Mouse (Mus musculus) neural tube, embryonic 12.5 days (tissue): ENCODE results near the gene Cpt1a. TPM values are rescaled to one million over a fixed set of nuclear protein-coding genes. Genes with fewer than 3 reads are reported as not detected.
A peak's percentile ranks its signal among the peaks of the same experiment; 100 is the strongest.

Experiments
- ATAC-seq: fragments of 200-750 bp; cut with Nextera tagmentation; 2 replicates; pipeline ENCODE4 v1.8.0; 2017; ENCODE audit warnings: low read depth, mild to moderate bottlenecking, moderate TSS enrichment, moderate library complexity; ENCODE audit not compliant: low FRiP score
- H3K27ac ChIP-seq: fragments of 300-500 bp; sonication (generic); 2 replicates; pipeline ENCODE4 v1.5.1; 2016
- H3K27me3 ChIP-seq: fragments of 300-500 bp; sonication (generic); replicated peaks from 2 replicates; pipeline ENCODE4 v1.6.1; 2016; ENCODE audit warnings: mild to moderate bottlenecking
- H3K36me3 ChIP-seq: fragments of 300-500 bp; sonication (generic); 2 replicates; pipeline ENCODE4 v1.6.1; 2016; ENCODE audit warnings: mild to moderate bottlenecking
- H3K4me1 ChIP-seq: fragments of 300-500 bp; sonication (generic); 2 replicates; pipeline ENCODE4 v1.6.1; 2016
- H3K4me2 ChIP-seq: fragments of 300-500 bp; sonication (generic); replicated peaks from 2 replicates; pipeline ENCODE4 v1.6.1; 2016; ENCODE audit warnings: mild to moderate bottlenecking
- H3K4me3 ChIP-seq: fragments of 300-500 bp; sonication (generic); 2 replicates; pipeline ENCODE4 v1.5.1; 2016
- H3K9ac ChIP-seq: fragments of 300-500 bp; sonication (generic); 2 replicates; pipeline ENCODE4 v1.6.1; 2016; ENCODE audit warnings: mild to moderate bottlenecking
- H3K9me3 ChIP-seq: fragments of 300-500 bp; sonication (generic); 2 replicates; pipeline ENCODE4 v1.6.1; 2016; ENCODE audit warnings: mild to moderate bottlenecking
- WGBS: fragments of 180-500 bp; shearing (Covaris S2); methylation state at CpG from one replicate; pipeline ENCODE4 v1.1.7; 2016; 5-methylcytosine and 5-hydroxymethylcytosine counted together
- polyA plus RNA-seq: library from polyadenylated mRNA; unstranded; fragments of >200 nt; fragmentation: Nextera tagmentation; extraction: Ambion mirVana; gene quantifications from 2 replicates; pipeline ENCODE4 v1.2.1, GENCODE M21; 2016

Gene Cpt1a
- polyA plus RNA-seq, 1 experiment from 2014 or later = 10.6 TPM

- no peak overlapping the region for H3K27ac ChIP-seq
- ATAC-seq = no peak
- 63% methylated on average over 16 of the region's 16 CpGs for WGBS
These were observed 14.8 kb upstream of the Cpt1a start for GRCm38 (mm10) chr19:3307175-3307949.

GRCm38 (mm10) chr19:3319341-3319740 is 2.8 kb upstream of the Cpt1a start:
- Histone ChIP-seq H3K4me2 (no peak overlapping the region), H3K9me3 (no peaks in the 10 kb centered on the region), H3K27me3 (peaks cover 32% of the 10 kb centered on the region), H3K27ac (no peak overlapping the region), H3K9ac (no peak overlapping the region), H3K36me3 (no peaks in the 10 kb centered on the region), H3K4me3 (no peak overlapping the region), H3K4me1 (peaks cover 17% of the 10 kb centered on the region; the same call in 1 of the 2 replicates)
- WGBS = 92% methylated on average over 2 of the region's 2 CpGs
- ATAC-seq = no peak

More at GRCm38 (mm10) chr19:3307175-3307949, 14.8 kb upstream of the Cpt1a start:
- H3K4me3 ChIP-seq = no peak overlapping the region
- no peaks in the 10 kb centered on the region for H3K36me3 ChIP-seq
- H3K9me3 ChIP-seq = no peaks in the 10 kb centered on the region
- H3K9ac ChIP-seq = no peak overlapping the region
- no peaks in the 10 kb centered on the region for H3K4me1 ChIP-seq
- no peaks in the 10 kb centered on the region for H3K27me3 ChIP-seq
- no peak overlapping the region for H3K4me2 ChIP-seq

DNA sequence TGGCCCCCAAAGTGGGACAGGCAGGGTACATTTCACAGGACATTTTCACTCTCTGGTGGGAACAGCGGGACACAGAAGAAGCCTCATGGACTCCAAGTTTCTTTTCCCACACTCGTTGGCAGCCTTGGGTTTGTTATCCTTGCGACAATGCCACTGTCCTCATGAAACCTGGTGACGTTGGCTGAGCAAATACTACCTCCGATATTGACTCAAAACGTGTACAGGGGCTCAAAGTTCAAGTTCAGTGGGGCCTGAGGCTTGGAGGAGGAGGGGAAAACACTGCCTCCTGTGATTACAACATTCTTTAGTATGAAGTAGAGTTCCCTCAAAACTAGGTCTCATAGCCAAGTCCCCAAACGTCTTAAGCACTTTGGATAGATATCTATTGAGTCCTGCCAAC is 2.0 kb upstream of the Cpt1a start:
- H3K4me1 ChIP-seq = peaks cover 23% of the 10 kb centered on the region; the same call in 1 of the 2 replicates
- H3K9ac ChIP-seq = no peak overlapping the region
- ATAC-seq = no peak
- H3K27me3 ChIP-seq = peaks cover 34% of the 10 kb centered on the region
- no peaks in the 10 kb centered on the region for H3K36me3 ChIP-seq
- H3K27ac ChIP-seq = no peak overlapping the region
- H3K4me3 ChIP-seq = no peak overlapping the region
- 85% methylated on average over 7 of the region's 7 CpGs for WGBS
- no peak overlapping the region for H3K4me2 ChIP-seq
- no peaks in the 10 kb centered on the region for H3K9me3 ChIP-seq

DNA sequence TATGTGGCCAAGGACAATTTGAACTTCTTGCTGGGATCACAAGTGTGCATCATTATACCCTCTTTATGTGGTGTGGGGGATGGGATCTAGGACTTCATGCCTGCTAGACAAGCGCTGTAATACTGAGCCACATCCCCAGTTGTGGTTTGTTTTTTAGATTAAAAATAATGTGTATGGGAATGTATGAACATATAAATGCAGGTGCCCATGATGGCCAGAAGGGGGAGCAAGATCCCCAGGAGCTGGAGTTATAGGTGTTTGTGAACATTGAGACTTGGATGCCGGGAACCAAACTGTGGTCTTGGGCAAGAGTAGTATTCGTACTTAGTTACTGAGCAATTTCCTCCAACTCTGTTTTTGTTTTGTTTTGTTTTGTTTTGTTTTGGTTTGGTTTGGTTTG is 1.3 kb upstream of the Cpt1a start:
- Histone ChIP-seq H3K4me2 (no peak overlapping the region), H3K36me3 (no peaks in the 10 kb centered on the region), H3K4me3 (no peak overlapping the region), H3K27ac (no peak overlapping the region), H3K27me3 (peaks cover 34% of the 10 kb centered on the region), H3K9ac (no peak overlapping the region), H3K9me3 (no peaks in the 10 kb centered on the region), H3K4me1 (peaks cover 25% of the 10 kb centered on the region; the same call in 1 of the 2 replicates)
- ATAC-seq = no peak
- WGBS = 79% methylated on average over 3 of the region's 3 CpGs

DNA sequence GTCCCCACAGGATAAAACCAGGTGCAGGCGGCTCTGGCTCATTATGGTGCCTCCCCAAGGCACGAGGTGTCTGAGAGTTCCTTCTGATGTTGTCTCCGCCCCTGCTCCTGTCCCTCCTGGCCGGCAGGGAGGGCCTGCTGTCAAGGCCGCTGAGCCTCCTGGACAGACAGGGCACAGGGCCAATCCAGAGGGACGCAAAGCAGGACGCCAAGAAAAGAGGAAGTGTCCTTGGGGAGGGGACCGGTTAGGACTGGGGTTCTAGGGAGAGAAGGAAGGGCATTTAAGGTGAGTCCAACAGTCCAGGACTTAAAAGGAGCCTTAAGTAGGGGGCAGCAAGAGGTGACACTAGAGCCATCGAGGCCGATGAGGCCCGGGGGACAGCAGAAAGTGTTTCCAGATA is 517 bp upstream of the Cpt1a start:
- peaks cover 37% of the 10 kb centered on the region for H3K27me3 ChIP-seq
- H3K27ac ChIP-seq = no peak overlapping the region
- H3K4me1 ChIP-seq = peaks cover 27% of the 10 kb centered on the region; the same call in 1 of the 2 replicates
- no peaks in the 10 kb centered on the region for H3K36me3 ChIP-seq
- no peak overlapping the region; the same call in 1 of the 2 replicates for H3K4me3 ChIP-seq
- no peak for ATAC-seq
- H3K9me3 ChIP-seq = no peaks in the 10 kb centered on the region
- no peak overlapping the region for H3K9ac ChIP-seq
- WGBS = 10% methylated on average over 11 of the region's 11 CpGs
- no peak overlapping the region; the same call in 1 of the 2 replicates for H3K4me2 ChIP-seq

- peak overlapping the region; percentile 55 for H3K4me3 ChIP-seq
- no peak overlapping the region for H3K27ac ChIP-seq
- peak; percentile 66 for ATAC-seq
- WGBS = under 1% methylated on average over 47 of the region's 47 CpGs
- H3K4me1 ChIP-seq = peaks cover 27% of the 10 kb centered on the region; the same call in 1 of the 2 replicates
- peak overlapping the region; percentile 27 for H3K9ac ChIP-seq
- no peaks in the 10 kb centered on the region for H3K36me3 ChIP-seq
- peaks cover 38% of the 10 kb centered on the region for H3K27me3 ChIP-seq
- H3K9me3 ChIP-seq = no peaks in the 10 kb centered on the region
- H3K4me2 ChIP-seq = peak overlapping the region; percentile 90
These were observed 1.1 kb downstream of the Cpt1a start for GRCm38 (mm10) chr19:3323201-3323621.

GRCm38 (mm10) chr19:3323753-3324270 is 1.7 kb downstream of the Cpt1a start:
- H3K4me2 ChIP-seq = peak overlapping the region; percentile 90
- peaks cover 27% of the 10 kb centered on the region; the same call in 1 of the 2 replicates for H3K4me1 ChIP-seq
- H3K9me3 ChIP-seq = no peaks in the 10 kb centered on the region
- H3K27ac ChIP-seq = no peak overlapping the region
- H3K4me3 ChIP-seq = peak overlapping the region; percentile 55
- peak overlapping the region; percentile 27; the same call in 1 of the 2 replicates for H3K9ac ChIP-seq
- peaks cover 38% of the 10 kb centered on the region for H3K27me3 ChIP-seq
- H3K36me3 ChIP-seq = no peaks in the 10 kb centered on the region
- WGBS = under 1% methylated on average over 34 of the region's 34 CpGs
- peak; percentile 6; the same call in 1 of the 2 replicates for ATAC-seq

DNA sequence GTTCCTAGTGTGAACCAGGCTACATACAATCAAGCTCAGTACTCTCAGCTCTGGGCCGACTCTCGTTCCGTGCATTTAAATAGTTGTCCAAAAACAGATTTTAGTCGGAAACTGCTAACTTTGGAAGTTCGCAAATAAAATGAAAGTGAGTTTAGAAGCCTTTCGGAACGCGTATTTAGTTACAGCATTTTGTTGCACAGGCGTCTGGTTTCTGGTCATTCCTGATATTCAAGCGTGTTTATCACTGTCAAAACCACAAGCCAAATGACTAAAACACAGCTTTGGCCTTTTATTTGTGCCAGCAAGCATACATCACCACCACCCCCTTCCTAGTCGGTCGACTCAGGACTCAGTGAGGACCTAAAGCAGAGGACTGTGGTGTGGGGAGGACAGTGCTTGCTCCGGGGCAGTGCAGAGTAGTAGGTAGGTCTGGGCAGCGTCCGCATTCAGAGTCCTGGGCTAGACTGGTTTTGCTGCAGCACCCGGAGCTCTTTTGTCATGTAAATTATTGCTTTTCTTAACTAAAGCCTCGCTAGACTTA is 2.2 kb downstream of the Cpt1a start:
- Histone ChIP-seq H3K9ac (no peak overlapping the region), H3K4me3 (peak overlapping the region; percentile 55), H3K27me3 (peaks cover 38% of the 10 kb centered on the region), H3K4me1 (peaks cover 27% of the 10 kb centered on the region; the same call in 1 of the 2 replicates), H3K27ac (no peak overlapping the region), H3K36me3 (no peaks in the 10 kb centered on the region), H3K4me2 (peak overlapping the region; percentile 90), H3K9me3 (no peaks in the 10 kb centered on the region)
- 2% methylated on average over 17 of the region's 17 CpGs for WGBS
- ATAC-seq = peak; percentile 43; the same call in 1 of the 2 replicates

GRCm38 (mm10) chr19:3324931-3325711 is 3.0 kb downstream of the Cpt1a start:
- Histone ChIP-seq H3K9me3 (no peaks in the 10 kb centered on the region), H3K4me2 (peak overlapping the region; percentile 90), H3K9ac (peak overlapping the region; percentile 57), H3K27ac (peak overlapping the region; percentile 9), H3K4me3 (peak overlapping the region; percentile 55), H3K36me3 (no peaks in the 10 kb centered on the region), H3K4me1 (peaks cover 27% of the 10 kb centered on the region; the same call in 1 of the 2 replicates), H3K27me3 (peaks cover 38% of the 10 kb centered on the region)
- WGBS = under 1% methylated on average over 59 of the region's 59 CpGs
- peak; percentile 81 for ATAC-seq

- Histone ChIP-seq H3K27me3 (peaks cover 38% of the 10 kb centered on the region), H3K4me2 (peak overlapping the region; percentile 90), H3K9ac (peak overlapping the region; percentile 21; the same call in 1 of the 2 replicates), H3K9me3 (no peaks in the 10 kb centered on the region), H3K4me1 (peaks cover 27% of the 10 kb centered on the region; the same call in 1 of the 2 replicates), H3K36me3 (no peaks in the 10 kb centered on the region), H3K4me3 (peak overlapping the region; percentile 11; the same call in 1 of the 2 replicates), H3K27ac (no peak overlapping the region)
- no peak for ATAC-seq
- 44% methylated on average over 15 of the region's 15 CpGs for WGBS
These were observed 3.8 kb downstream of the Cpt1a start for GRCm38 (mm10) chr19:3325771-3326478.

DNA sequence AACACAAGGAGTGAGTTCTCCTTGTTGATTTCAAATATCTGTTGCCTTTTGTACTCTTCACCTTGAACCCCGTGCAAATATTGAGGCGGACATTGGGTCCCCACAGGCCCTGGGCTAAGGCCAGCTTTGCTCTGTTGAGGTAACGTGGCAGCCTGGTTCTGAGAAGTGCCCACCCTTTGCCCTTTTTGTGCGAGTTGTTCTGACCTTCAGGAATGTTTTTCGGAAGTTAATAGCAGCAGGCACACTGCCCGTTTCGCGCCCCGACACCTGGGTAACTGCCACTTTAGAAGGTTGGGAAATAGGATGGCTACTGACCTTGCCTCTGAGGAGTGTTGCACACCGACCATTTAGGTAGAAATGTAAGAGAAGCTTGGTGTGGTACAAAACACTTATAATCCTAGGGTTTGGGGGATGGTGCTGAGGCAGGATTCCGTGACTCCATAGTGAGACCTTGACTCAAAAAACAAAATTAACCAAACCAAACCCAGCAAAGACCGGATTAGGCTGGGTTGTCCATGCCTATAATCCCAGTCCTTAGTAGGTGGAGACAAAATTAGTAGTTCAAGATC is 4.4 kb downstream of the Cpt1a start:
- Histone ChIP-seq H3K27me3 (peaks cover 32% of the 10 kb centered on the region), H3K4me2 (no peak overlapping the region), H3K36me3 (no peaks in the 10 kb centered on the region), H3K9ac (no peak overlapping the region), H3K27ac (no peak overlapping the region), H3K4me1 (peaks cover 27% of the 10 kb centered on the region; the same call in 1 of the 2 replicates), H3K4me3 (no peak overlapping the region), H3K9me3 (no peaks in the 10 kb centered on the region)
- ATAC-seq = no peak
- 89% methylated on average over 12 of the region's 12 CpGs for WGBS
